Mouse (Mus musculus): ENCODE results near the gene Dlg3. TPM values are rescaled to one million over a fixed set of nuclear protein-coding genes. Genes with fewer than 3 reads are reported as not detected.

Dlg3 gene
- total RNA-seq, 2 experiments from 2014 or later = 136 to 140 TPM

DNA sequence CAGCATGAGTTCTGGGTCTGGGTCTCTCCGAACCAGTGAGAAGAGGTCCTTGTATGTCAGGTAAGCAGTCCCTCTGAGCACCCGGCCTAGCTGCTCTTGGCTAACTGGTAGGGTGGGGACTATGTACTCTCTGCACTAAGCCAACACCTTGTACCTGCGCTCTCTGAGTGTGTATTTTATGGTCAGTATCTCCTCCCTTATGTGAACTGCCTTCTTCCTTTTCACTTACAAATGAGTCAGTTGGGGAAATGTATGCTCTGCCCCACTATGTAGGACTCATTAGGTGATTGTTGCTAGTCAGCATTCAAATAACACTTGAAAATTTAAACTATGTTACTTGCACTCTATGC, 29.2 kb downstream of the Dlg3 start:
- DNase-seq (ENCODE audit: low spot score in 2 of 2) = no peak

DNA sequence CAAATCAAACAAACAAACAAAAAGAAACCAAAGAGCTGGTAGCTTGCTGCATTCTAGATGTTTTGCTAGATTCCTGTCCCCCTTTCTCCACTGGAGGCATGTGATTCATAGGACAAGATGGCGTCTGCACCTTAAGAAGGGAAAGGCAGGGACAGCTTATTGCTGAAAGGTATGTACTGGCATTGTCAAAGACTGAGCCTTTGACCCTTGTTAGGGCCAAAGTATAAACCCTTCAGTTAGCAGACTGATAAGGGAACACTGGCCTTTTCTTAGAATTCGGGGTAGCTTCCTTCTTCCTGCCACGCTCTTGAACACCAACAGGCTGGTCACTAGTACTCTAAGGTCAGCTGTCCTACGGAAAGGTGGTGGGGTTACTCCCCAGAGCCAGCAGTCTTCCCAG, 29.8 kb downstream of the Dlg3 start:
- no peak for DNase-seq (ENCODE audit: low spot score in 2 of 2)

DNA sequence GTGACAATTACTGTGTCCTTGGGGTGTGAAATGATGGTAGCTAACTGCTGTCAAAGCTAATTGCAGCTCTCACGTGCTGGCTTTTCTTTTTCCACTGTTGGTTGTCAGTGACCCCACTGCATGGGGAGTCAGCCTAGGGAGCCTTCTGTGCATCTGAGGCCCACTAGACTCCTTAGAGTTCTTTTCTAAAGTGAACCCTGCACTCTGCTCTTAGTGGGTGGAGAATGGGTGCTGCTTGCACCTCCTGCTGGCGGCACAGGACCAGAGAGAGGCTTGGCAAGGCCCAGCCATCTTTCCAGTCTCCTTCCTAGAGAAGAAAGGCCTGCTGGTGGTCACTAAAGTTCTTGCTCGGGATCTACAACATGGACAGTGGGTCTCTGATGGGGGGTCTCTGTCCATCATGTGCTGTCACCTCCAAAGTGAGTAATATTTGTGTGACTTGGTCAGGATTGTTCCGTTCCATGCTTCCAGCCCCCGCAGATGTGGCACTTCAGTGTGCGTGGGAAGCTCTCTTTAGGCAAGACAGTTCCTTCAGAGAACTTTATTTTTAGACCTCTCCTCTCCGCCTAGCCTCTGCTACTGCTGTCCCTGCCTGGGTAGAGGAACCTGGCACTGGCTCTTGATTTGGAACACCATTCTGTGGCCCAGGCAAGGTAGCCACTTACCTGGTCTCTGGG, 30.5 kb downstream of the Dlg3 start:
- DNase-seq (ENCODE audit: low spot score in 2 of 2) = peak; percentile 45 to 52

DNA sequence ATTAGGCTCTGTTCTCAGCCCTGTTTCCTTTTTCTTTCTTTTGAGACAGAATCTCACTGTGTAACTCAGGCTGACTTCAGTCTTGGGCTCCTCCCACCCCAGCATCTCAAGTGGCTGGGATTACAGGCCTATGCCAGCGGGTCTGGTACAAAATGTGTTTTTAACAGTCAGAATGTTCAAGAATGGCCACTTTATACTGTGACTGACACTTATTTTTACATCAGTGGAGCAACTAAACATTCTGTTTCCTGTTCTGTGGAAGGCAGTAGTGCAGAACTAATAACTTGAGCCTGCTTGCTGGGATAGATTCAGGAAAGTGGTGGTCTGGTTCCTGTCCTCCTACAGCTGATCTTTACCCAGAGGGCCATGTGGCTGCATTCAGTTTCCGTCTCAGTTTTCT, 33.1 kb downstream of the Dlg3 start:
- DNase-seq (ENCODE audit: low spot score in 2 of 2) = no peak

DNA sequence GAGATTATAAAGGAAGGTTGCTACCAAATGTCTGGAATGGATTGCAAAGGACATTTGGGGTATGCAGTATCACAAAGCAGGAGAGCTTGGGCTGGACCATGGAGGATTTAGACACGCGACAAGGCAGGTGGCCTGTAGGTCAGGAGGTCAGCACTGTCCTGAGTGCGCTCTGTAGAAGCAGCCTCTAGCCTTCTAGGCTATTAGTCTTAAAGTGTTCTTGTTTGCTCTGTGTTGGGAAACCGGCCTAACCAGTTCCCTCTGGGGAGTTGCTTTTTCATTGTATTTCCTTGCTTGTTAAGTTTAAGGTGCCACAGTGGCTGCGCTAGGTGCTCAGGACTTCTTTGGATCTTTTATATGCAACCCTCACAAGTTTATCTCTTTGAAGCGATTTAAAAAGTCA, 34.5 kb downstream of the Dlg3 start:
- no peak for DNase-seq (ENCODE audit: low spot score in 2 of 2)

DNA sequence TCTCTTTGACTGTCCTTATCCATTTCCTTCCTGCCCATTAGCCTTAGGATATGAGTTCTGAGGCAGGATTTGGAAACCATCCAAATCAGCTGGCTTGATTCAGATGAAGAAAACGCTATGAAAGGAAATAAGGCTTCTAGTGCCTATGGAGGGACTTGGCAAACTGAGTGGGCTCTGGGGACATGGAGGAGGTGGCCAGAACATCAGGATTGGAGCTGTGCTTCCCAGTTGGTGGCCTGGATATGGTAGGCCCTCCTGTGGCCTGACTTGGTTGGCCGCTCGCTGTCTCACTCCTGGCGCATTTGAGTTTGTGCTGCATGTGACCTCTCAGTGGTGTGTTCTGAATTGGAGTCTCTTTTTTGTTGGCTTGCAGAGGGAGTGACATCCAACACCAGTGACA, 43.6 kb downstream of the Dlg3 start:
- no peak for DNase-seq (ENCODE audit: low spot score in 2 of 2)

DNA sequence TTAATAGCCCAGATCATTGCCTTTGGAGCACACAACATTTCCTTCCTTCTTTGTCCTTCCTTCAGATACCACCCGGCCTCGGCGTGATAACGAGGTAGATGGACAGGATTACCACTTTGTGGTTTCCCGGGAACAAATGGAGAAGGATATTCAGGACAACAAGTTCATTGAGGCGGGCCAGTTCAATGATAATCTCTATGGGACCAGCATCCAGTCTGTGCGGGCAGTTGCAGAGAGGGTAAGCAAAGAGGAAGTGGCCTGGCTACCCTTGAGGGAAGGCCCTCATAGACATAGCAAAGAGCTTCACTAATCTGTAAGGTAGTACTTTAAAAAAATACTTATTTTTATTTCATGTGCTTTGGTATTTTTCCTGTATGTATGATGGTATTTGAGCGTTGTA, 46.6 kb downstream of the Dlg3 start:
- no peak for DNase-seq (ENCODE audit: low spot score in 2 of 2)

DNA sequence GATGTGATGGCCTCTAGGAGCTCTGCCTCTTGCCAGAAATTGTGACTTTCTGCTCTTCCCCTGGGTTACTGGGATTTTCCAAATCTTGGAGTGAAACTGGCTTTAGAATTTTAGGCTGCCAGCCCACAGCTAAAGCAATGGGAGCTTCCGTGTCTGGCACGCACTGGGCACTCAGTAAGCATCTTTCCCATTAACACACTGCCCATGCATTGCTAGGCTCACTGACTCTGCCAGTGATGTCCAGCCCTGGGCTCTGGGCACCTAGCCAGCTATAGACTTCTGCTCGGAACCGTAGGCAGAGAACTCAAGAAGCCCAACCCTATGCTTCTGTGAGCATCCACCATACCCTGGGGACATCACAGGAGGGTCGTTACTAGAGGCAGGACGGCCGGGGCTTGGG, 48.2 kb downstream of the Dlg3 start:
- no peak for DNase-seq (ENCODE audit: low spot score in 2 of 2)

DNA sequence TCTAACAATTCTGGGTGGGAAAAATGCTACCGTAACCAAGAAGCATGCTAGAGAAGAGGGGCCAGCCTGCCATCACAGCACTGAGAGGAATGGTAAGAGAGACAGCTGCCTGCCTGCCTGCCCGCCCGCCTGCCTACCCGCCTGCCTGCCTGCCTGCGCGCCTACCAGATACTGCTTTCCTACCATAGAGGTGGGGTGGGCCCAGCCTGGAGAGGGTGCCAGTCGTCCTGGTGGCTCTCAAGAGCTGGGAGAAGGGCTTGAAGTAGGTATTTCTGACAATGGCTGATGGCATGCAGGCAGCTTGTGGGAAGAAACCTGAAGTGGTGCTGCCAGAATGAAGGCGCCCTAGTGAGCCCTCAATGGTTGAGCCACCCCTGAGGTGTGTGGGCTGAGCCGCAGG, 51.2 kb downstream of the Dlg3 start:
- DNase-seq (ENCODE audit: low spot score in 2 of 2) = no peak

DNA sequence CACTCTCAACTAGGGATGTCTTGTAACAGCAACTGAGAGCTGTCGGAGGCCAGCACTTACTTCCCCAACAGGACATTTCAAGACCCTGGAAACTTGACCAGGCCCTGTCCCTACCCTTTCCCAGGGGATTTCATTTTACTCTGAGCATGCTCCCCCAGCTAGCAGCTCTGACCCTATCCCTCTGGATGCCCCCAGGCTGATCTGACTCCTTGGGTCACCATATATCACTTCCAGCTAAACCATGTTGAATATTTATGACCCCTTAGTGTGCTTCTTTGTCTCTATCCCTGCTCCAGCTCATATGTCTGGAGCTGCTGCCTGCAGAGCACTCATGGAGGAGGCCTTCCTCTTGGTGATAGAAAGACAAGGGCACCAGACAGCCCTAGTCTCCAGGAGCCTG, 53.6 kb downstream of the Dlg3 start:
- no peak for DNase-seq (ENCODE audit: low spot score in 2 of 2)

DNA sequence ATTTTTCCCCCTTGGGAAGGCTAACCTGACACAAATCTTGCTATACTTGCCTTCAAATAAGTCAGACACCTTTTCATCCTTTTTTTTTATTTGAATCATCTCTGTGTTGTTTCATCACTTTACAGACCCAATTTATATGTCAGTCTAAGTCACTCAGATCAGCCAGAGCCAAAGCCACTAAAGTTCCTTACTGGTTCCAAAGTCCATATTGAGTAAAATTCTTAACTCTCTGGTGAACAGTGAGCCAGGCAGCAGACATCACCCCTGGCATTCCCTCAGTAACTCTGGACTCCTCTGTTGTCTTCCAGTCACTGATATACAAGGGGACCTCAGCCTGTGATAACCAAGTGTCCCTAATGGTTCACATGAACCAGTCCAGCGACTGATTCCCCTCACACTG, 58.0 kb downstream of the Dlg3 start:
- DNase-seq (ENCODE audit: low spot score in 2 of 2) = no peak

DNA sequence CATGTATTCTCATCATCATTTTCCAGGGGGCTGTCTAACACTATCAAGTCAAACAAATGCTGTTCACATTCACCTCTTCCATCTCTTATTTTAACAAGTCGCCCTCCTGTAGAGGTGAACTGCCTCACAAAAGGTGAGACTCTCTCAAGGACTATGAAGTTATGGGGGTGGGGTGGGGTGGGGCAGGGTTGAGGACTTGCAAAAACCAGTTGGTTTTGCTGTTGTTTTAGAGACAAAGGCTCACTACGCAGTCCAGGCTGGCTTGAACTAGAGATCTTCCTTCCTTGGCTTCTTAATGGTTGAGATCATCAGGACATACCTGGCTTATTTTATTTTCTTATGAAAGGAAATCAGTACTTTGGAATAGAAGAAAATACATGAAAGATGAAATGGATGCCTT, 65.3 kb downstream of the Dlg3 start:
- no peak for DNase-seq (ENCODE audit: low spot score in 2 of 2)

DNA sequence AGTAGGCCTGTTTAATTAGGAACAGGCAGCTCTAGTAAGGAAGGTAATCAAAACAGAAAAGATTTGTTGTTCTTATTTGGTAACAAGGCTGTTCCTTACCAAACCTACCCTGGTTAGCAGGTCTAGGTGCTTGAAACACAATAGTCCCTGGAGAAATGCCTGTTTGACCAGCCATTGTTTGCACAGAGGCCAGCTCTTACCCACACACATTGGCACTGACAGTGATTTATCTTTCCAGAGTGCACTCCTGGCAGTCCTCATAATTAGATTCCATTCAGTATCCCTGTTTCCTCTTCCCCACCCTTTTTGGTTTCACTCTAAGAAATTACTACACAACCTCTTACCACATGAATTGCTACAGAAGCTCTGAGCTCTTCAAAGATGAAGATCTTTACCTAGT, 71.7 kb downstream of the Dlg3 start:
- no peak for DNase-seq (ENCODE audit: low spot score in 2 of 2)

Other genes starting within 250 kb of the Dlg3 start
- gene Dgat2l6, start 242.9 kb upstream of the Dlg3 start, total RNA-seq (2021) = under 1 TPM; 0.49 to 0.74 TPM
- not detected for gene Awat1, start 195.5 kb upstream of the Dlg3 start, total RNA-seq (2021)
- gene P2ry4, start 172.9 kb upstream of the Dlg3 start, total RNA-seq (2021) = not detected
- 1 to 10 TPM; 1.4 to 1.5 TPM for gene Arr3, start 162.2 kb upstream of the Dlg3 start, total RNA-seq (2021)
- 1 to 10 TPM in 1 of 2 experiments, under 1 TPM in 1; 0.89 to 1.0 TPM for gene Kif4, start 142.0 kb upstream of the Dlg3 start, total RNA-seq (2021)
- gene Pdzd11, start 141.2 kb upstream of the Dlg3 start, total RNA-seq (2021) = 10 to 100 TPM; 40.1 to 42.9 TPM
- 1 to 10 TPM; 6.9 to 7.2 TPM for gene Gdpd2, start 37.8 kb upstream of the Dlg3 start, total RNA-seq (2021)

Data from left cerebral cortex, adult 18-20 months (tissue).